Mouse (Mus musculus) megakaryocyte-erythroid progenitor cell, adult 5-6 weeks (primary cell): Measurements from ENCODE around the gene H2-DMb1. TPM values are rescaled to one million over a fixed set of nuclear protein-coding genes. Genes with fewer than 3 reads are reported as not detected.

ENCODE experiments used
- ATAC-seq: replicated peaks from 2 replicates; pipeline ENCODE4 v1.8.0; 2016; ENCODE audit warnings: mild to moderate bottlenecking, inconsistent platforms; ENCODE audit not compliant: severe bottlenecking, poor library complexity, low FRiP score, low TSS enrichment
- total RNA-seq, 2 experiments: library from RNA; stranded (forward) in 1 of 2; stranded (reverse) in 1 of 2; fragments of 200-1000, 215-1000 nt in 1 of 2; fragments of >200 nt in 1 of 2; fragmentation: Nextera tagmentation in 1 of 2; gene quantifications; 2 replicates each; pipeline ENCODE4 v1.2.3; 2014 to 2017

Gene H2-DMb1
- total RNA-seq, 2 experiments from 2014 or later, result 3.8 to 22.9 TPM

GRCm38 (mm10) chr17:34186885-34187260 lies 34.0 kb downstream of the H2-DMb1 start:
- ATAC-seq, result no peak

- peak; percentile 80 for ATAC-seq
Observed at GRCm38 (mm10) chr17:34187261-34187916, 34.5 kb downstream of the H2-DMb1 start, which contains the start of the genes Tap1 and Psmb9. TSS of gene Tap1 (plus strand) at chr17:34187553. TSS of gene Psmb9 (minus strand) at chr17:34187764.

- ATAC-seq, result peak; percentile 56
Observed at GRCm38 (mm10) chr17:34188010-34188409, 35.1 kb downstream of the H2-DMb1 start.

- ATAC-seq, result no peak
Observed at GRCm38 (mm10) chr17:34188986-34189385, 36.1 kb downstream of the H2-DMb1 start.

- no peak for ATAC-seq
Observed at GRCm38 (mm10) chr17:34192852-34193251, 40.0 kb downstream of the H2-DMb1 start.

GRCm38 (mm10) chr17:34193468-34193867 lies 40.6 kb downstream of the H2-DMb1 start:
- ATAC-seq, result no peak

- ATAC-seq, result no peak
Observed at GRCm38 (mm10) chr17:34194723-34195122, 41.9 kb downstream of the H2-DMb1 start.

GRCm38 (mm10) chr17:34196491-34196890 lies 43.6 kb downstream of the H2-DMb1 start:
- ATAC-seq, result peak; percentile 62

GRCm38 (mm10) chr17:34196941-34197894 lies 44.3 kb downstream of the H2-DMb1 start, which contains the start of gene Psmb8:
TSS of gene Psmb8 (plus strand) at chr17:34197721.
- ATAC-seq, result peak; percentile 56

GRCm38 (mm10) chr17:34197904-34198520 lies 45.1 kb downstream of the H2-DMb1 start:
- ATAC-seq, result peak; percentile 41; the same call in 1 of the 2 replicates

- ATAC-seq, result peak; percentile 7; the same call in 1 of the 2 replicates
Observed at GRCm38 (mm10) chr17:34198521-34198912, 45.6 kb downstream of the H2-DMb1 start.

- no peak for ATAC-seq
Observed at GRCm38 (mm10) chr17:34199050-34199619, 46.3 kb downstream of the H2-DMb1 start.

- ATAC-seq, result no peak
Observed at GRCm38 (mm10) chr17:34200047-34200446, 47.2 kb downstream of the H2-DMb1 start.

GRCm38 (mm10) chr17:34200772-34201505 lies 48.1 kb downstream of the H2-DMb1 start:
- ATAC-seq, result no peak

- ATAC-seq, result no peak
Observed at GRCm38 (mm10) chr17:34201506-34202055, 48.7 kb downstream of the H2-DMb1 start.

- no peak for ATAC-seq
Observed at GRCm38 (mm10) chr17:34202760-34203442, 50.0 kb downstream of the H2-DMb1 start.

GRCm38 (mm10) chr17:34203444-34203843 lies 50.6 kb downstream of the H2-DMb1 start, which contains the start of gene Tap2:
TSS of gene Tap2 (plus strand) at chr17:34203527.
- no peak for ATAC-seq
